Mouse (Mus musculus): Measurements from ENCODE around the gene Mbnl2. TPM values are rescaled to one million over a fixed set of nuclear protein-coding genes. Genes with fewer than 3 reads are reported as not detected.

Gene Mbnl2
- polyA plus RNA-seq, 1 experiment from 2014 or later: 146 TPM

- no peak overlapping the region for H3K4me3 ChIP-seq
- H3K27ac ChIP-seq: no peak overlapping the region
- H3K36me3 ChIP-seq: no peaks in the 10 kb centered on the region
- no peak overlapping the region for H3K9ac ChIP-seq
- ATAC-seq (ENCODE audit: insufficient number of reproducible peaks, insufficient read depth, low FRiP score, low TSS enrichment, low read depth): no peak
- no peaks in the 10 kb centered on the region for H3K4me1 ChIP-seq
- 78% methylated on average over 4 of the region's 4 CpGs for WGBS
- no peaks in the 10 kb centered on the region for H3K27me3 ChIP-seq
- H3K9me3 ChIP-seq: no peaks in the 10 kb centered on the region
- no peak overlapping the region for H3K4me2 ChIP-seq
Observed at GRCm38 (mm10) chr14:120466816-120467215, 191.3 kb downstream of the Mbnl2 start.

- H3K4me3 ChIP-seq: no peak overlapping the region
- ATAC-seq (ENCODE audit: insufficient number of reproducible peaks, insufficient read depth, low FRiP score, low TSS enrichment, low read depth): no peak
- no peak overlapping the region for H3K9ac ChIP-seq
- H3K4me2 ChIP-seq: no peak overlapping the region
- H3K4me1 ChIP-seq: no peaks in the 10 kb centered on the region
- no peaks in the 10 kb centered on the region for H3K27me3 ChIP-seq
- no peaks in the 10 kb centered on the region for H3K36me3 ChIP-seq
- no peak overlapping the region for H3K27ac ChIP-seq
- H3K9me3 ChIP-seq: no peaks in the 10 kb centered on the region
- WGBS: 88% methylated on average over 14 of the region's 14 CpGs
Observed at GRCm38 (mm10) chr14:120469126-120469790, 193.8 kb downstream of the Mbnl2 start.

GRCm38 (mm10) chr14:120476186-120476697, 200.8 kb downstream of the Mbnl2 start:
- Histone ChIP-seq H3K27ac (no peak overlapping the region), H3K9me3 (no peaks in the 10 kb centered on the region), H3K4me2 (peak overlapping the region; percentile 67), H3K27me3 (no peaks in the 10 kb centered on the region), H3K9ac (no peak overlapping the region), H3K4me1 (peaks cover 9% of the 10 kb centered on the region), H3K36me3 (no peaks in the 10 kb centered on the region), H3K4me3 (0 out of 2 replicates have a peak overlapping the region, but pooled peaks have one; percentile 83)
- 67% methylated on average over 7 of the region's 7 CpGs for WGBS
- ATAC-seq (ENCODE audit: insufficient number of reproducible peaks, insufficient read depth, low FRiP score, low TSS enrichment, low read depth): no peak

- ATAC-seq (ENCODE audit: insufficient number of reproducible peaks, insufficient read depth, low FRiP score, low TSS enrichment, low read depth): peak; percentile 97
- Histone ChIP-seq H3K9ac (peak overlapping the region; percentile 89), H3K4me3 (peak overlapping the region; percentile 83), H3K36me3 (peaks cover 3% of the 10 kb centered on the region; the same call in 1 of the 2 replicates), H3K4me2 (peak overlapping the region; percentile 67), H3K27me3 (no peaks in the 10 kb centered on the region), H3K4me1 (peaks cover 9% of the 10 kb centered on the region), H3K9me3 (no peaks in the 10 kb centered on the region), H3K27ac (peak overlapping the region; percentile 95)
- under 1% methylated on average over 46 of the region's 46 CpGs for WGBS
Observed at GRCm38 (mm10) chr14:120477288-120477981, 202.0 kb downstream of the Mbnl2 start.

GRCm38 (mm10) chr14:120477982-120478568, 202.6 kb downstream of the Mbnl2 start, which contains the start of gene Rap2a:
Gene Rap2a (plus strand): TSS chr14:120478444.
- 0% methylated on average over 50 of the region's 78 CpGs for WGBS
- Histone ChIP-seq H3K9me3 (no peaks in the 10 kb centered on the region), H3K4me2 (peak within 1 kb of the TSS; percentile 67)

GRCm38 (mm10) chr14:120478641-120479341, 203.3 kb downstream of the Mbnl2 start:
- peak overlapping the region; percentile 95 for H3K27ac ChIP-seq
- H3K27me3 ChIP-seq: no peaks in the 10 kb centered on the region
- no peaks in the 10 kb centered on the region for H3K9me3 ChIP-seq
- peak overlapping the region; percentile 83 for H3K4me3 ChIP-seq
- H3K36me3 ChIP-seq: peaks cover 7% of the 10 kb centered on the region; the same call in 1 of the 2 replicates
- peak overlapping the region; percentile 67 for H3K4me2 ChIP-seq
- H3K4me1 ChIP-seq: peaks cover 9% of the 10 kb centered on the region
- under 1% methylated on average over 62 of the region's 62 CpGs for WGBS
- peak overlapping the region; percentile 89 for H3K9ac ChIP-seq
- ATAC-seq (ENCODE audit: insufficient number of reproducible peaks, insufficient read depth, low FRiP score, low TSS enrichment, low read depth): no peak; the same call in 1 of the 2 replicates

More at GRCm38 (mm10) chr14:120477982-120478568, 202.6 kb downstream of the Mbnl2 start, which contains the start of gene Rap2a:
- Histone ChIP-seq H3K36me3 (peaks cover 7% of the 10 kb centered on the region; the same call in 1 of the 2 replicates), H3K4me1 (peaks cover 9% of the 10 kb centered on the region), H3K27ac (peak within 1 kb of the TSS; percentile 95), H3K4me3 (peak within 1 kb of the TSS; percentile 83), H3K27me3 (no peaks in the 10 kb centered on the region), H3K9ac (peak within 1 kb of the TSS; percentile 89)
- ATAC-seq (ENCODE audit: insufficient number of reproducible peaks, insufficient read depth, low FRiP score, low TSS enrichment, low read depth): peak; percentile 90

DNA sequence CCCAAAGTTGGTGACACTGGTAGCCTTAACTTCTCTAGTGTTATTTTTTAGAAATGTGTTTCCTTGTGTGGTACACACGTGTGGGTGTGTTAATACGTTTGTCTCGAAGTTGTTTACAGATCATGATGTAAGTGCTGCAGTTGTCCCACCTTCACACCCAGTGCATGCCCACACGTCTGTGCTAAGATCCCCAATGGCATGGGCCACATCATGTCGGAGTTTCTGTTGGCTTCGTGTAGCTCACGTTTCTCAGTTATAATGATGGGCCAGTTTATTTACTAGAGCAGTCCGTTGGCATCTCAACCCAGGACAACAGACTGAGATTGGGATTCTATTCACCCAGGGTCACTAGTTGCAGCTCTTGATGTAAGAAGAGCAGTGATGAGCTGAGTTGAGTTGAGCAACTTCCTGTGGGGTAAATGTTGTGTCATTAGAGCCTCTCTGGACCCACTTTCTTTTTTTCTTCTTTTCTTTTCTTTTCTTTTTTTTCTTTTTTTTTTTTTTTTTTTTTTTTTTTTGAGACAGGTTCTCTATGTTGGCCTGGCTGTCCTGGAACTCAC, 205.0 kb downstream of the Mbnl2 start:
- no peak for ATAC-seq (ENCODE audit: insufficient number of reproducible peaks, insufficient read depth, low FRiP score, low TSS enrichment, low read depth)
- 82% methylated on average over 8 of the region's 8 CpGs for WGBS
- no peak overlapping the region for H3K27ac ChIP-seq
- H3K4me2 ChIP-seq: peak overlapping the region; percentile 67
- H3K9me3 ChIP-seq: no peaks in the 10 kb centered on the region
- H3K4me1 ChIP-seq: peaks cover 9% of the 10 kb centered on the region
- peak overlapping the region; percentile 10; the same call in 1 of the 2 replicates for H3K4me3 ChIP-seq
- H3K27me3 ChIP-seq: no peaks in the 10 kb centered on the region
- H3K36me3 ChIP-seq: peaks cover 10% of the 10 kb centered on the region; the same call in 1 of the 2 replicates
- no peak overlapping the region for H3K9ac ChIP-seq

DNA sequence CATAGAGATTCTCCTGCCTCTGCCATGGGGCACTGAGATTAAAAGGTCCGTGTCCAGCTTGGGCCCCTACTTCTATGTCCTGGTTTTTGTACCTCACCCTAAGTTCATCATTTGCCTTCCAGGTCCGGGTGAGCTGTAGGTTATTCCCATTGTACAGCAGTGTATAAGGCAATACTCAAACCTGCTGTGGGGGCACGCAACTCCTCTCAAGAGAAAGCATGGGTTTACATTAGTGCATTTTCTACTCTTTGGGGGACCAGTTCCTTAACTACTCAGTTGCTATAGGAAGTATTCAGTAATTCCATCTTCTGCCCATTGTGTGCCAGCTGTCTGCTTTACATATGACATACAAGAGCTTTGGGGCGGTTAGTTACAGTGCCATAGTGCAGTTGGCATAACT, 205.5 kb downstream of the Mbnl2 start:
- no peak overlapping the region for H3K9ac ChIP-seq
- H3K27me3 ChIP-seq: no peaks in the 10 kb centered on the region
- ATAC-seq (ENCODE audit: insufficient number of reproducible peaks, insufficient read depth, low FRiP score, low TSS enrichment, low read depth): no peak
- H3K4me1 ChIP-seq: peaks cover 9% of the 10 kb centered on the region
- no peak overlapping the region for H3K4me3 ChIP-seq
- peaks cover 10% of the 10 kb centered on the region; the same call in 1 of the 2 replicates for H3K36me3 ChIP-seq
- H3K4me2 ChIP-seq: no peak overlapping the region
- H3K9me3 ChIP-seq: no peaks in the 10 kb centered on the region
- no peak overlapping the region for H3K27ac ChIP-seq
- 96% methylated on average over 4 of the region's 4 CpGs for WGBS

Other genes with a start within 250 kb of the Mbnl2 start
- gene Oxgr1, start 233.2 kb upstream of the Mbnl2 start, polyA plus RNA-seq (2015; fragmentation: Nextera tagmentation; extraction: Ambion mirVana): not detected in 2 replicates
- gene Rap2a, start 202.8 kb downstream of the Mbnl2 start, polyA plus RNA-seq (2015; fragmentation: Nextera tagmentation; extraction: Ambion mirVana): 7.8 and 13.3 TPM in 2 replicates